Mouse (Mus musculus) forebrain, embryonic 13.5 days (tissue): ENCODE data around the gene Urm1. TPM values are rescaled to one million over a fixed set of nuclear protein-coding genes. Genes with fewer than 3 reads are reported as not detected.
"Not testable (repeated sequence)": the region's sequence is repeated elsewhere in the genome, so short reads cannot be mapped to it uniquely, and the experiment has no call there.

Experiments used
- ATAC-seq: fragments of 200-750 bp; cut with Nextera tagmentation; 2 replicates; pipeline ENCODE4 v1.8.0; 2017
- H3K27ac ChIP-seq: fragments of 300-500 bp; sonication (generic); 2 replicates; pipeline ENCODE4 v1.5.1; 2015; ENCODE audit warnings: inconsistent platforms, mild to moderate bottlenecking, moderate library complexity
- H3K27me3 ChIP-seq: fragments of 300-500 bp; sonication (generic); 2 replicates; pipeline ENCODE4 v1.6.1; 2015; ENCODE audit warnings: mild to moderate bottlenecking, inconsistent platforms
- H3K36me3 ChIP-seq: fragments of 300-500 bp; sonication (generic); 2 replicates; pipeline ENCODE4 v1.6.1; 2015; ENCODE audit warnings: mild to moderate bottlenecking, inconsistent platforms; ENCODE audit not compliant: poor library complexity, severe bottlenecking
- H3K4me1 ChIP-seq: fragments of 300-500 bp; sonication (generic); 2 replicates; pipeline ENCODE4 v1.6.1; 2015; ENCODE audit warnings: inconsistent platforms
- H3K4me2 ChIP-seq: fragments of 300-500 bp; sonication (generic); 2 replicates; pipeline ENCODE4 v1.6.1; 2015; ENCODE audit warnings: inconsistent platforms, mild to moderate bottlenecking, moderate library complexity
- H3K4me3 ChIP-seq: fragments of 300-500 bp; sonication (generic); 2 replicates; pipeline ENCODE4 v1.5.1; 2015; ENCODE audit warnings: mild to moderate bottlenecking, inconsistent platforms
- H3K9ac ChIP-seq: fragments of 300-500 bp; sonication (generic); 2 replicates; pipeline ENCODE4 v1.6.1; 2015; ENCODE audit warnings: mild to moderate bottlenecking, inconsistent platforms
- H3K9me3 ChIP-seq: fragments of 300-500 bp; sonication (generic); replicated peaks from 2 replicates; pipeline ENCODE4 v1.6.1; 2016; ENCODE audit warnings: inconsistent platforms
- WGBS: fragments of 180-500 bp; shearing (Covaris S2); methylation state at CpG from one replicate; pipeline ENCODE4 v1.1.7; 2015; 5-methylcytosine and 5-hydroxymethylcytosine counted together
- microRNA-seq: library from miRNA; unstranded; fragments of <30 nt; microRNA quantifications from one replicate; pipeline ENCODE4, GENCODE M21; 2016
- polyA plus RNA-seq: library from polyadenylated mRNA; unstranded; fragments of >200 nt; fragmentation: Nextera tagmentation; extraction: Ambion mirVana; gene quantifications from 2 replicates; pipeline ENCODE4 v1.2.1, GENCODE M21; 2015

Gene Urm1
- polyA plus RNA-seq, 1 experiment from 2014 or later: 18.7 TPM

GRCm38 (mm10) chr2:29878061-29878460, 58.2 kb downstream of the Urm1 start:
- Histone ChIP-seq H3K27ac (no peak overlapping the region), H3K4me2 (no peak overlapping the region), H3K4me3 (no peak overlapping the region), H3K27me3 (no peaks in the 10 kb centered on the region), H3K4me1 (0 out of 2 replicates have a peak, but pooled peaks cover 3% of the 10 kb centered on the region), H3K9ac (no peak overlapping the region), H3K36me3 (peaks cover 8% of the 10 kb centered on the region; the same call in 1 of the 2 replicates), H3K9me3 (no peaks in the 10 kb centered on the region)
- ATAC-seq: no peak
- 70% methylated on average over 4 of the region's 4 CpGs for WGBS

- 81% methylated on average over 8 of the region's 8 CpGs for WGBS
- Histone ChIP-seq H3K4me2 (no peak overlapping the region), H3K27me3 (no peaks in the 10 kb centered on the region), H3K4me1 (0 out of 2 replicates have a peak, but pooled peaks cover 3% of the 10 kb centered on the region), H3K27ac (no peak overlapping the region), H3K4me3 (no peak overlapping the region), H3K36me3 (peaks cover 8% of the 10 kb centered on the region; the same call in 1 of the 2 replicates), H3K9me3 (no peaks in the 10 kb centered on the region), H3K9ac (no peak overlapping the region)
- no peak for ATAC-seq
Measured at GRCm38 (mm10) chr2:29879191-29879590, 59.3 kb downstream of the Urm1 start.

GRCm38 (mm10) chr2:29879964-29880830, 60.3 kb downstream of the Urm1 start:
- ATAC-seq: no peak
- 0 out of 2 replicates have a peak, but pooled peaks cover 3% of the 10 kb centered on the region for H3K4me1 ChIP-seq
- H3K27ac ChIP-seq: no peak overlapping the region
- whole genome bisulfite sequencing: 81% methylated on average over 17 of the region's 17 CpGs
- no peak overlapping the region for H3K9ac ChIP-seq
- no peak overlapping the region for H3K4me2 ChIP-seq
- peaks cover 8% of the 10 kb centered on the region; the same call in 1 of the 2 replicates for H3K36me3 ChIP-seq
- no peak overlapping the region for H3K4me3 ChIP-seq
- H3K27me3 ChIP-seq: no peaks in the 10 kb centered on the region
- H3K9me3 ChIP-seq: no peaks in the 10 kb centered on the region

- H3K36me3 ChIP-seq, H3K9ac ChIP-seq, H3K4me2 ChIP-seq, H3K4me3 ChIP-seq, H3K27me3 ChIP-seq, H3K27ac ChIP-seq, ATAC-seq, H3K9me3 ChIP-seq: not testable (repeated sequence)
- WGBS: 83% methylated on average over 9 of the region's 9 CpGs
- peaks cover 19% of the 10 kb centered on the region for H3K4me1 ChIP-seq
Measured at GRCm38 (mm10) chr2:29886659-29887292, 66.9 kb downstream of the Urm1 start.

GRCm38 (mm10) chr2:29889066-29889944, 69.4 kb downstream of the Urm1 start, which contains the start of gene Odf2:
Gene Odf2 (plus strand): TSS chr2:29889221.
- 1% methylated on average over 60 of the region's 70 CpGs for WGBS
- H3K4me1 ChIP-seq: peaks cover 19% of the 10 kb centered on the region
- no peaks in the 10 kb centered on the region for H3K9me3 ChIP-seq

GRCm38 (mm10) chr2:29889991-29890833, 70.3 kb downstream of the Urm1 start:
- no peaks in the 10 kb centered on the region; the same call in 1 of the 2 replicates for H3K27me3 ChIP-seq
- peak overlapping the region; percentile 94 for H3K9ac ChIP-seq
- WGBS: under 1% methylated on average over 47 of the region's 61 CpGs
- H3K4me3 ChIP-seq: peak overlapping the region; percentile 100
- H3K36me3 ChIP-seq: peaks cover 37% of the 10 kb centered on the region
- ATAC-seq: peak; percentile 89
- H3K9me3 ChIP-seq: no peaks in the 10 kb centered on the region
- H3K4me1 ChIP-seq: peaks cover 19% of the 10 kb centered on the region
- peak overlapping the region; percentile 86 for H3K27ac ChIP-seq
- peak overlapping the region; percentile 92 for H3K4me2 ChIP-seq

More at GRCm38 (mm10) chr2:29889066-29889944, 69.4 kb downstream of the Urm1 start, which contains the start of gene Odf2:
- peaks cover 28% of the 10 kb centered on the region for H3K36me3 ChIP-seq
- peak within 1 kb of the TSS; percentile 100 for H3K4me3 ChIP-seq
- peak within 1 kb of the TSS; percentile 86 for H3K27ac ChIP-seq
- ATAC-seq: peak; percentile 87
- peak within 1 kb of the TSS; percentile 94 for H3K9ac ChIP-seq
- peak within 1 kb of the TSS; percentile 92 for H3K4me2 ChIP-seq
- no peaks in the 10 kb centered on the region; the same call in 1 of the 2 replicates for H3K27me3 ChIP-seq

- Histone ChIP-seq H3K9me3 (no peaks in the 10 kb centered on the region), H3K4me3 (no peak overlapping the region), H3K4me2 (peak overlapping the region; percentile 92; the same call in 1 of the 2 replicates), H3K27ac (no peak overlapping the region), H3K4me1 (peaks cover 19% of the 10 kb centered on the region), H3K27me3 (no peaks in the 10 kb centered on the region; the same call in 1 of the 2 replicates), H3K9ac (no peak overlapping the region), H3K36me3 (peaks cover 50% of the 10 kb centered on the region)
- 91% methylated on average over 6 of the region's 6 CpGs for WGBS
- no peak for ATAC-seq
Measured at GRCm38 (mm10) chr2:29891773-29892172, 71.9 kb downstream of the Urm1 start.

Small RNA genes within 50 kb of the gene (microRNA-seq; reads per million reads assigned to microRNA genes)
- not detected for gene Mir219a-2
- not detected for gene Mir219b

Other genes starting within 250 kb of the Urm1 start
- 17.8 and 19.2 TPM in 2 replicates for gene Rapgef1, start 200.4 kb upstream of the Urm1 start, polyA plus RNA-seq
- gene Gm13420, start 68.4 kb upstream of the Urm1 start, polyA plus RNA-seq: not detected in 2 replicates
- 0.72 TPM in 1 of 2 replicates, not detected in the other for gene Gm13547, start 60.8 kb upstream of the Urm1 start, polyA plus RNA-seq
- 30.4 and 33.5 TPM in 2 replicates for gene Coq4, start 32.6 kb upstream of the Urm1 start, polyA plus RNA-seq
- 43.4 and 49.7 TPM in 2 replicates for gene Trub2, start 31.6 kb upstream of the Urm1 start, polyA plus RNA-seq
- 18.6 and 20.3 TPM in 2 replicates for gene Slc27a4, start 17.4 kb upstream of the Urm1 start, polyA plus RNA-seq
- 5.8 and 7.7 TPM in 2 replicates for gene Cercam, start 49.1 kb downstream of the Urm1 start, polyA plus RNA-seq
- gene Odf2, start 69.1 kb downstream of the Urm1 start, polyA plus RNA-seq: 77.4 and 91.8 TPM in 2 replicates
- gene Gle1, start 115.4 kb downstream of the Urm1 start, polyA plus RNA-seq: 82.5 and 83.3 TPM in 2 replicates
- 157 and 178 TPM in 2 replicates for gene Sptan1, start 145.5 kb downstream of the Urm1 start, polyA plus RNA-seq
- 50.8 and 57.2 TPM in 2 replicates for gene Wdr34, start 228.8 kb downstream of the Urm1 start, polyA plus RNA-seq
- gene Set, start 237.3 kb downstream of the Urm1 start, polyA plus RNA-seq: 587 and 610 TPM in 2 replicates